Mouse (Mus musculus): ENCODE measurements at regions not wholly inside any gene's neighbourhood (a gene's known extent, or its start where the extent isn't known, plus 50 kb on each side); places are given as distances from the start of the nearest gene placed in this dataset.

DNA sequence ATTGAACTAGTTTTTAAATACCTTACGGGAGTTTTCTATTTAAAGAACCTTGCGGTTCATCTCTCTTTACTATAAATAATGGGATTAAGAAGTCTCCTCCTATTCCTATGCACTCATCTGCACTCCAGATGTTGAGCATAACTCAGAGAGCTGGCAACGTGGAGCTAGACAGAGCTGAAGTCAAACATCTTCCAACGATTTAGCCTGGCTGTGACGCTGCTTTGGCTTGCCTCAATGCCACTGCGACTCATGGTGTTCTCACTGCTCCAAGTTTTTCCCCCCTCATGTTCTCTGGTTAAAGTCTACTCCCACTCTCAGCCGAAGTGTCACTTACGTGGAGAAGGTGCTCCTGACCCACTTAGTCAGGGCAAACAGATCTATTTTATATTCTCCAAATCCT lies 277.3 kb upstream of the Gjb5 start:
- TF ChIP-seq CTCF (IDR thresholded peaks at IDR 0.05) (no peak), EP300 (IDR thresholded peaks at IDR 0.05) (no peak)

All from lung, postnatal 0 days (tissue).